Comparison of ENCODE assay signal across 9 mouse cellular contexts in the genomic region with DNA sequence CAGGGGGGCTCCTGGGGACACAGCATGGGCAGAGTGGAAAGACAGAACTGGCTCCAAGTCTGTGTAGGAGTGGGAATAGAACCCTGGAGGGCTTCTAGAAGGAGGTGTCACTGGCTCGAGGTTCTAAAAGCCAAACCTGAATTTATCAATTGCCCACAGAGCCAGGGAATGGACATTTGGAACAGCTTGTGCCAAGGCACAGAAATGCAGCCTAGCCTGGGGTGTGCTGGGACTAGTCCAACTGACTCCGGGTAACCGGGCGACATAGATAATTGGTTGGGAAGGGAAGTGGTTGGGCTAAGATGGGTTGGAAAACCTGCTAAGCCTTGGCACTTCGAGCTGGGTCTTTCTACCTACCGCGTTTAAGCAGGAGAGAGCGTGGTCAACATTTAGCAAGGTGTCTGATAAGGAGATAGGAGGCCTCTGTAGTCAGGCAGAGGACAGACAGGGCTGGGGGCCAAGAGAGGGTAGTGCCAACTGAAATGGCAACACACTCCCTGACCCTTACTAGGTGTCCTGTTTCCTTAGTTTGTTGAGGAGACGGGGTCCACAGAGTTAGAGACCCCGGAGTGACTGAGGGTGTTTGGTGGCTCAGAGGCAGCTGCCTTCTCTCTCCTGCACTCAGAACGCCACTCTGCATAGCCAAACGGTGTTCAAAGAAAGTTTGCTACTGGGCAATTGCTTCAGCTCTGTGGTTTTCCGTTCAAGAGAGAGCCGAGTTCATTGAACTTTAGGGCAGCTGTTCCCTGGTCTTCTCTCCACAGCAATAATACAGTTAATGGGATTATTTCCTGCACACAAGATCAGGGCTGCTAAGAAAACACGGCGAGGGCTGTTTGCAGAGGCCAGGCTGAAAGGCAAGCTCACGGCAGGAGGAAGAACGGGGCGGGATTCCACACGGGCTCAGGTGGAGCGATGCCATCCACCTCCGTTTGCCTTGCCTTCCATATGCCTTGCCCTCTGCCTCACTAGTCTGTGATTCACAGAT.
DNase-seq lines count a peak whose midpoint lies in the region.
"Had no signal": no experiment of that assay in that cellular context is flagged by ENCODE, and none has a peak within 500 bp of the region (broad histone marks: within the 10 kb centered on the region; RNA-seq: fewer than 3 reads in every experiment).

No protein-coding gene starts in this region.

- peaks cover 66% of the 10 kb centered on the region for H3K27me3 ChIP-seq in limb, embryonic 10.5 days (ENCODE audit: low read depth, poor library complexity, severe bottlenecking)

- H3K36me3 ChIP-seq in limb, embryonic 10.5 days, result no peaks in the 10 kb centered on the region

- peaks cover 85% of the 10 kb centered on the region for H3K4me1 ChIP-seq in limb, embryonic 10.5 days

- H3K4me3 ChIP-seq in limb, embryonic 10.5 days, result no peak overlapping the region; the same call in 1 of the 2 replicates

- H3K9me3 ChIP-seq in limb, embryonic 10.5 days (replicated peaks), result no peaks in the 10 kb centered on the region

- DNase-seq in cerebellum, adult 11-12 months, result peak; percentile 26
- no peak for DNase-seq in cerebellum, adult 9-11 months
- peak; percentile 23 for DNase-seq in retina, adult 2 months (ENCODE audit: low read depth, low spot score)
- DNase-seq in retina, embryonic 14.5 days (ENCODE audit: low spot score), result no peak
- DNase-seq in limb, embryonic 10.5 days (ENCODE audit: low spot score), result no peak
- no peak for DNase-seq in frontal cortex, adult 2 months (ENCODE audit: extremely low spot score in 1 of 2, low spot score in 1 of 2)
- no peak for DNase-seq in layer of hippocampus, adult 9-11 months
- DNase-seq in right cerebral cortex, postnatal 36 days (ENCODE audit: low spot score in 2 of 2), result no peak
- DNase-seq: adrenal gland, postnatal 25 days had no signal

- WGBS in limb, embryonic 10.5 days, result 55% methylated on average over 22 of the region's 22 CpGs

- H3K27ac ChIP-seq in limb, embryonic 10.5 days, result peak overlapping the region; percentile 58

Comparison
In these comparisons a context has a peak if more than half of its experiments do, and no peak if none do; other contexts are left out.
1. DNase-seq: peak in cerebellum, adult 11-12 months (single experiment) and retina, adult 2 months (single experiment); none in cerebellum, adult 9-11 months (single experiment), retina, embryonic 14.5 days (single experiment), limb, embryonic 10.5 days (single experiment), frontal cortex, adult 2 months (0 of 2), layer of hippocampus, adult 9-11 months (single experiment) and right cerebral cortex, postnatal 36 days (0 of 2).